In the genomic region with DNA sequence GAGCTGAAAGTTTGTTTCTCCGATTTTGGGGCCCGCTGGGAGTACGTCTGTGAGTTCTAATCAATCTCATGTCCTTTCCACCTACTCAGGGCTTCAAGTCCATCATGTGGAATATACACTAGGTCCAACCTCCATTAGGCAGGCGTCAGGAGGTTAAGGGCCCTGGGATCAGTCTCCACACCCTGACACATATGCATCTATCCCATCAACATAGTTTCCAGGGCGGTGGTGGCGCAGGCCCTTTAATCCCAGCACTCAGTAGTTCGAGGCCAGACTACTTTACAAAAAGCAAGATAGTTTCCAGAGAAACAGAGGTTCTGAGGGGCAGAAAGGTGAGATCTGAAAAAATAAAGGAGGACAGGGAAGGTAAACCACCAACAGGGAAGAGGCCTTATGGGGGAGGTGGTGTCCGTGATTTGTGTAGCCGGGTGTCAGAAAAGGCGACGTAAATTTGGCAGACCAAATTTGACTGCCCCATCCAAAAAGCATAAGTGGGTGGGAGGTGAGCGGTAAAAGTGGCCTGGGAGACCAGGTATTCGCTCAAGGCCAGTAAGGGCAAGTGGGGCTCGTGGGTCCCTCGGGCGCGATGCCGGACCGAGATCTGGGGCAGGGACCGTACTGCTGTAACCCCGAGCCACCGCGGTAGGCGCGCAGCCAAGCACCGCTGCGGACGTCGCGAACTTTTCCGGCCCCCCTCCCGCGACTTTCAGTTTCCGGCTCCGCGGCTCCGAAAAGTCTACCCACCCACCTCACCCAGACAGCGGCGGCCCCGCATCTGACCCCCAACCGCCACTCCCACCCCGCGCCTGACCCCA, we compare ENCODE assay signal across 8 mouse cellular contexts. TPM values are rescaled to one million over a fixed set of nuclear protein-coding genes. Genes with fewer than 3 reads are reported as not detected.
DNase-seq lines count a peak whose midpoint lies in the region; ATAC-seq and TF ChIP-seq lines count a peak whose summit lies in the region.

No protein-coding gene starts in this region.

- no peaks in the 10 kb centered on the region for H3K9me3 ChIP-seq in neural tube, embryonic 11.5 days (ENCODE audit: control insufficient read depth, low read length)
- H3K9me3 ChIP-seq in heart, embryonic 12.5 days (replicated peaks), result no peaks in the 10 kb centered on the region
- H3K9me3 ChIP-seq in liver, embryonic 15.5 days (replicated peaks), result no peaks in the 10 kb centered on the region

- peak; percentile 89 for DNase-seq in adrenal gland, postnatal 10 days
- no peak for DNase-seq in adrenal gland, adult 8-10 months
- no peak for DNase-seq in neural tube, embryonic 11.5 days (ENCODE audit: low spot score)
- DNase-seq in neural tube, embryonic 10.5 days (ENCODE audit: extremely low spot score, low spot score), result no peak
- DNase-seq in Muller cell, postnatal 12 days (ENCODE audit: inconsistent ontology term), result no peak

- H3K36me3 ChIP-seq in neural tube, embryonic 11.5 days (ENCODE audit: control insufficient read depth, insufficient read depth, low read length), result no peaks in the 10 kb centered on the region
- H3K36me3 ChIP-seq in heart, embryonic 12.5 days, result peaks cover 6% of the 10 kb centered on the region; the same call in 1 of the 2 replicates
- no peaks in the 10 kb centered on the region for H3K36me3 ChIP-seq in liver, embryonic 15.5 days (replicated peaks)
- H3K36me3 ChIP-seq in small intestine, adult 2 months (ENCODE audit: control insufficient read depth, insufficient read depth, low read length), result no peaks in the 10 kb centered on the region

- peaks cover 5% of the 10 kb centered on the region for H3K4me1 ChIP-seq in neural tube, embryonic 11.5 days (ENCODE audit: control insufficient read depth, insufficient read depth, low read length)
- H3K4me1 ChIP-seq in heart, embryonic 12.5 days (replicated peaks), result peaks cover 25% of the 10 kb centered on the region
- H3K4me1 ChIP-seq in liver, embryonic 15.5 days (replicated peaks), result peaks cover 24% of the 10 kb centered on the region
- H3K4me1 ChIP-seq in small intestine, adult 2 months (ENCODE audit: control insufficient read depth, insufficient read depth, insufficient read length, low read length), result peaks cover 22% of the 10 kb centered on the region

- WGBS in neural tube, embryonic 11.5 days, result 10% methylated on average over 36 of the region's 43 CpGs
- WGBS in heart, embryonic 12.5 days, result 7% methylated on average over 40 of the region's 43 CpGs
- WGBS in liver, embryonic 15.5 days (ENCODE audit: insufficient replicate concordance), result 4% methylated on average over 43 of the region's 43 CpGs
- 3% methylated on average over 43 of the region's 43 CpGs for WGBS in small intestine, adult 2 months

- H3K9ac ChIP-seq in neural tube, embryonic 11.5 days (ENCODE audit: low read length), result peak overlapping the region; percentile 61
- peak overlapping the region; percentile 89 for H3K9ac ChIP-seq in heart, embryonic 12.5 days
- peak overlapping the region; percentile 84 for H3K9ac ChIP-seq in liver, embryonic 15.5 days

- peak overlapping the region; percentile 63 for H3K4me2 ChIP-seq in neural tube, embryonic 11.5 days (ENCODE audit: low read depth)
- peak overlapping the region; percentile 88 for H3K4me2 ChIP-seq in heart, embryonic 12.5 days
- H3K4me2 ChIP-seq in liver, embryonic 15.5 days, result peak overlapping the region; percentile 90

- no peak for TF ChIP-seq POLR2A in small intestine, adult 2 months (IDR thresholded peaks at IDR 0.05; ENCODE audit: low read depth, low read length)

- peak; percentile 64 for ATAC-seq in neural tube, embryonic 11.5 days (ENCODE audit: insufficient read depth, low FRiP score, low TSS enrichment)
- ATAC-seq in heart, embryonic 12.5 days (ENCODE audit: insufficient number of reproducible peaks, low FRiP score), result peak; percentile 78
- peak; percentile 75 for ATAC-seq in liver, embryonic 15.5 days (ENCODE audit: insufficient read depth)

- no peaks in the 10 kb centered on the region for H3K27me3 ChIP-seq in neural tube, embryonic 11.5 days (ENCODE audit: control insufficient read depth, insufficient read depth, low read length)
- no peaks in the 10 kb centered on the region for H3K27me3 ChIP-seq in heart, embryonic 12.5 days (replicated peaks)
- H3K27me3 ChIP-seq in liver, embryonic 15.5 days, result no peaks in the 10 kb centered on the region
- no peaks in the 10 kb centered on the region for H3K27me3 ChIP-seq in small intestine, adult 2 months (ENCODE audit: control insufficient read depth, insufficient read depth, low read length)

- H3K4me3 ChIP-seq in neural tube, embryonic 11.5 days (ENCODE audit: low read depth, low read length), result peak overlapping the region; percentile 62
- H3K4me3 ChIP-seq in heart, embryonic 12.5 days, result peak overlapping the region; percentile 76
- peak overlapping the region; percentile 88 for H3K4me3 ChIP-seq in liver, embryonic 15.5 days (replicated peaks)
- H3K4me3 ChIP-seq in small intestine, adult 2 months (ENCODE audit: low read depth, low read length), result peak overlapping the region; percentile 98

- peak overlapping the region; percentile 31; the same call in 1 of the 2 replicates for H3K27ac ChIP-seq in neural tube, embryonic 11.5 days (ENCODE audit: low read depth, low read length)
- peak overlapping the region; percentile 67 for H3K27ac ChIP-seq in heart, embryonic 12.5 days (ENCODE audit: poor library complexity, severe bottlenecking)
- peak overlapping the region; percentile 81 for H3K27ac ChIP-seq in liver, embryonic 15.5 days (replicated peaks)
- peak overlapping the region; percentile 74 for H3K27ac ChIP-seq in small intestine, adult 2 months (ENCODE audit: insufficient read depth, low read depth, low read length)

- TF ChIP-seq CTCF in small intestine, adult 2 months (IDR thresholded peaks at IDR 0.05; ENCODE audit: extremely low read depth, insufficient read length, insufficient replicate concordance, low read depth, low read length), result no peak

RNA-seq across cellular contexts. Expression of a gene that starts 0.5 kb away (rescaled TPM):
- total RNA-seq in adrenal gland, postnatal 10 days (2021), result 10 to 100 TPM; 18.0 to 22.7 TPM
- total RNA-seq in adrenal gland, adult 8-10 months (2022), result 10 to 100 TPM; 22.6 to 35.3 (median 30.6) TPM
- 29.5 and 34.7 TPM in 2 replicates for polyA plus RNA-seq in neural tube, embryonic 11.5 days (2014; fragmentation: Nextera tagmentation; extraction: Ambion mirVana)
- polyA plus RNA-seq in heart, embryonic 12.5 days (2016; fragmentation: Nextera tagmentation; extraction: Ambion mirVana), result 21.1 and 22.3 TPM in 2 replicates
- polyA plus RNA-seq in liver, embryonic 15.5 days (2015; fragmentation: Nextera tagmentation; extraction: Ambion mirVana), result 14.1 and 15.1 TPM in 2 replicates
- polyA plus RNA-seq in small intestine, adult 2 months (2012; rRNA removed), result 8.2 and 13.7 TPM in 2 replicates

RNA-seq across cellular contexts. Expression of a gene that starts 11.4 kb away (rescaled TPM):
- total RNA-seq in adrenal gland, postnatal 10 days (2021), result 100 to 1,000 TPM; 266 to 285 TPM
- total RNA-seq in adrenal gland, adult 8-10 months (2022), result 100 to 1,000 TPM; 149 to 331 (median 215) TPM
- polyA plus RNA-seq in neural tube, embryonic 11.5 days (2014; fragmentation: Nextera tagmentation; extraction: Ambion mirVana), result 340 and 345 TPM in 2 replicates
- polyA plus RNA-seq in heart, embryonic 12.5 days (2016; fragmentation: Nextera tagmentation; extraction: Ambion mirVana), result 300 and 303 TPM in 2 replicates
- polyA plus RNA-seq in liver, embryonic 15.5 days (2015; fragmentation: Nextera tagmentation; extraction: Ambion mirVana), result 186 and 201 TPM in 2 replicates
- 209 and 413 TPM in 2 replicates for polyA plus RNA-seq in small intestine, adult 2 months (2012; rRNA removed)

RNA-seq across cellular contexts. Expression of a gene that starts 28.4 kb away (rescaled TPM):
- 1 to 10 TPM; 1.6 to 6.3 TPM for total RNA-seq in adrenal gland, postnatal 10 days (2021)
- 10 to 100 TPM in 1 of 4 experiments, 1 to 10 TPM in 3; 1.4 to 11.0 (median 4.0) TPM for total RNA-seq in adrenal gland, adult 8-10 months (2022)
- polyA plus RNA-seq in neural tube, embryonic 11.5 days (2014; fragmentation: Nextera tagmentation; extraction: Ambion mirVana), result 1.5 and 4.4 TPM in 2 replicates
- 1.2 and 3.5 TPM in 2 replicates for polyA plus RNA-seq in heart, embryonic 12.5 days (2016; fragmentation: Nextera tagmentation; extraction: Ambion mirVana)
- polyA plus RNA-seq in liver, embryonic 15.5 days (2015; fragmentation: Nextera tagmentation; extraction: Ambion mirVana), result 0.32 and 7.7 TPM in 2 replicates
- 0.52 and 1.1 TPM in 2 replicates for polyA plus RNA-seq in small intestine, adult 2 months (2012; rRNA removed)

RNA-seq across cellular contexts. Expression of a gene that starts 28.8 kb away (rescaled TPM):
- total RNA-seq in adrenal gland, postnatal 10 days (2021), result 10 to 100 TPM; 63.5 to 82.8 TPM
- 10 to 100 TPM; 61.3 to 76.9 (median 66.1) TPM for total RNA-seq in adrenal gland, adult 8-10 months (2022)
- 161 and 167 TPM in 2 replicates for polyA plus RNA-seq in neural tube, embryonic 11.5 days (2014; fragmentation: Nextera tagmentation; extraction: Ambion mirVana)
- polyA plus RNA-seq in heart, embryonic 12.5 days (2016; fragmentation: Nextera tagmentation; extraction: Ambion mirVana), result 161 and 164 TPM in 2 replicates
- polyA plus RNA-seq in liver, embryonic 15.5 days (2015; fragmentation: Nextera tagmentation; extraction: Ambion mirVana), result 31.2 and 36.3 TPM in 2 replicates
- polyA plus RNA-seq in small intestine, adult 2 months (2012; rRNA removed), result 15.8 and 29.7 TPM in 2 replicates

RNA-seq across cellular contexts. Expression of a gene that starts 35.4 kb away (rescaled TPM):
- total RNA-seq in adrenal gland, postnatal 10 days (2021), result 1 to 10 TPM; 1.8 to 2.2 TPM
- 1 to 10 TPM; 1.6 to 4.8 (median 3.8) TPM for total RNA-seq in adrenal gland, adult 8-10 months (2022)
- 0.19 and 0.46 TPM in 2 replicates for polyA plus RNA-seq in neural tube, embryonic 11.5 days (2014; fragmentation: Nextera tagmentation; extraction: Ambion mirVana)
- polyA plus RNA-seq in heart, embryonic 12.5 days (2016; fragmentation: Nextera tagmentation; extraction: Ambion mirVana), result 0.46 and 0.51 TPM in 2 replicates
- 0.03 TPM in 1 of 2 replicates, not detected in the other for polyA plus RNA-seq in liver, embryonic 15.5 days (2015; fragmentation: Nextera tagmentation; extraction: Ambion mirVana)
- 1.7 and 2.2 TPM in 2 replicates for polyA plus RNA-seq in small intestine, adult 2 months (2012; rRNA removed)

Comparison
In these comparisons a context has a peak if more than half of its experiments do, and no peak if none do; other contexts are left out.
1. H3K27ac ChIP-seq: peak in every context shown above with its lines; median percentile 81 in liver, embryonic 15.5 days; 74 in small intestine, adult 2 months; 67 in heart, embryonic 12.5 days; 31 in neural tube, embryonic 11.5 days.